ENCODE assay signal across 7 mouse cellular contexts in genomic region chr19:53501239-53501638, GRCm38 (mm10). TPM values are rescaled to one million over a fixed set of nuclear protein-coding genes. Genes with fewer than 3 reads are reported as not detected.
DNase-seq lines count a peak whose midpoint lies in the region; ATAC-seq and TF ChIP-seq lines count a peak whose summit lies in the region.
"Not testable (repeated sequence)": the region's sequence is repeated elsewhere in the genome, so short reads cannot be mapped to it uniquely, and the experiment has no call there.

No protein-coding gene starts in this region.

- not testable (repeated sequence) for TF ChIP-seq CTCF in cerebellum, adult 2 months (IDR thresholded peaks at IDR 0.05; ENCODE audit: borderline replicate concordance, insufficient read depth, low read depth, low read length); hindbrain, postnatal 0 days (IDR thresholded peaks at IDR 0.05; ENCODE audit: low read depth)

- peaks cover 53% of the 10 kb centered on the region for H3K4me1 ChIP-seq in cerebellum, adult 2 months (ENCODE audit: control insufficient read depth, insufficient read depth, low read length)
- not testable (repeated sequence) for H3K4me1 ChIP-seq in hindbrain, postnatal 0 days (ENCODE audit: insufficient read depth, low read length)
- H3K4me1 ChIP-seq in midbrain, embryonic 10.5 days: peaks cover 14% of the 10 kb centered on the region

- not testable (repeated sequence) for DNase-seq in cerebellum, adult 2 months; hindbrain, postnatal 0 days (ENCODE audit: low spot score); midbrain, embryonic 10.5 days (ENCODE audit: low spot score)
- peak; percentile 34 to 61 for DNase-seq in thymus, adult 18-20 months
- peak; percentile 45 to 49 for DNase-seq in thymus, postnatal 10 days (ENCODE audit: low spot score in 2 of 2)
- peak; percentile 52 to 71 for DNase-seq in thymus, postnatal 36 days

- not testable (repeated sequence) for TF ChIP-seq POLR2A in cerebellum, adult 2 months (IDR thresholded peaks at IDR 0.05; ENCODE audit: borderline replicate concordance, insufficient read depth, low read length)

- H3K4me3 ChIP-seq in cerebellum, adult 2 months (replicated peaks; ENCODE audit: insufficient read depth, low read depth, low read length); hindbrain, postnatal 0 days (ENCODE audit: low read length); midbrain, embryonic 10.5 days: not testable (repeated sequence)

- not testable (repeated sequence) for H3K9me3 ChIP-seq in hindbrain, postnatal 0 days (ENCODE audit: low read length); midbrain, embryonic 10.5 days (replicated peaks)

- peak overlapping the region; percentile 98 for H3K27ac ChIP-seq in cerebellum, adult 2 months (ENCODE audit: insufficient read depth, low read length)
- H3K27ac ChIP-seq in hindbrain, postnatal 0 days: peak overlapping the region; percentile 60; the same call in 1 of the 2 replicates
- 0 out of 2 replicates have a peak overlapping the region, but pooled peaks have one; percentile 6 for H3K27ac ChIP-seq in midbrain, embryonic 10.5 days (replicated peaks)

- not testable (repeated sequence) for H3K4me2 ChIP-seq in hindbrain, postnatal 0 days (ENCODE audit: low read depth, low read length)

- WGBS in cerebellum, adult 2 months: 58% methylated on average over 7 of the region's 7 CpGs
- 87% methylated on average over 7 of the region's 7 CpGs for WGBS in hindbrain, postnatal 0 days
- WGBS in midbrain, embryonic 10.5 days: 90% methylated on average over 7 of the region's 7 CpGs

- H3K36me3 ChIP-seq in hindbrain, postnatal 0 days (ENCODE audit: insufficient read depth, low read length); midbrain, embryonic 10.5 days: not testable (repeated sequence)

- not testable (repeated sequence) for H3K9ac ChIP-seq in hindbrain, postnatal 0 days (replicated peaks; ENCODE audit: low read length)

- ATAC-seq in CD4-positive, CD25-positive, alpha-beta regulatory T cell, adult 4 months: peak; percentile 65
- ATAC-seq in hindbrain, postnatal 0 days: not testable (repeated sequence)

- not testable (repeated sequence) for H3K27me3 ChIP-seq in cerebellum, adult 2 months (ENCODE audit: control insufficient read depth, insufficient read depth, low read length); hindbrain, postnatal 0 days (ENCODE audit: insufficient read depth, low read length); midbrain, embryonic 10.5 days (ENCODE audit: low read depth, poor library complexity, severe bottlenecking)

RNA-seq across cellular contexts. Expression of gene Dusp5, which starts 27.7 kb away (rescaled TPM):
- polyA plus RNA-seq in CD4-positive, CD25-positive, alpha-beta regulatory T cell, adult 4 months (2017; shearing (Covaris generic)): 10 to 100 TPM in 1 of 2 experiments, 1 to 10 TPM in 1; 6.7 to 11.1 TPM
- polyA plus RNA-seq in cerebellum, adult 2 months (2012; rRNA removed): 80.4 and 87.9 TPM in 2 replicates
- 20.3 and 26.0 TPM in 2 replicates for total RNA-seq in hindbrain, postnatal 0 days (2014; rRNA removed)
- 9.8 and 12.7 TPM in 2 replicates for polyA plus RNA-seq in hindbrain, postnatal 0 days (2015; fragmentation: Nextera tagmentation; extraction: Ambion mirVana)
- 4.0 and 6.3 TPM in 2 replicates for polyA plus RNA-seq in midbrain, embryonic 10.5 days (2016; fragmentation: Nextera tagmentation; extraction: Ambion mirVana)

Comparison
In these comparisons a context has a peak if more than half of its experiments do, and no peak if none do; other contexts are left out.
1. H3K27ac ChIP-seq: peak in every context shown above with its lines; median percentile 98 in cerebellum, adult 2 months; 60 in hindbrain, postnatal 0 days; 6 in midbrain, embryonic 10.5 days.